Mouse (Mus musculus): ENCODE measurements around the gene Tnfrsf25.

The Tnfrsf25 gene

GRCm38 (mm10) chr4:152092751-152093293 is 22.9 kb upstream of the Tnfrsf25 start:
- CTCF ChIA-PET, result no interaction called here

GRCm38 (mm10) chr4:152094233-152094632 is 21.5 kb upstream of the Tnfrsf25 start:
- CTCF ChIA-PET, result no interaction called here

- CTCF ChIA-PET, result interaction anchor here (0.7 to 1.2 kb wide), 2 partner anchors 115 to 443 kb away, joined by 4 to 6 read pairs; no protein-coding TSS in a partner anchor
Measured at GRCm38 (mm10) chr4:152095937-152096910, 19.5 kb upstream of the Tnfrsf25 start.

GRCm38 (mm10) chr4:152096927-152097326 is 18.8 kb upstream of the Tnfrsf25 start:
- CTCF ChIA-PET, result interaction anchor here (0.7 kb wide), 1 partner anchor 443 kb away, joined by 6 read pairs; no protein-coding TSS in a partner anchor

GRCm38 (mm10) chr4:152097911-152098799 is 17.6 kb upstream of the Tnfrsf25 start:
- CTCF ChIA-PET, result interaction anchor here (0.6 to 0.9 kb wide), 2 partner anchors 105 to 152 kb away, joined by 3 to 4 read pairs; no protein-coding TSS in a partner anchor

GRCm38 (mm10) chr4:152100541-152100940 is 15.2 kb upstream of the Tnfrsf25 start:
- CTCF ChIA-PET, result no interaction called here

- CTCF ChIA-PET, result interaction anchor here (1.5 kb wide), 1 partner anchor 19 kb away, joined by 5 read pairs; no protein-coding TSS in a partner anchor
Measured at GRCm38 (mm10) chr4:152101081-152101653, 14.6 kb upstream of the Tnfrsf25 start.

- CTCF ChIA-PET, result interaction anchor here (0.5 to 1.5 kb wide), 2 partner anchors 16 to 19 kb away, joined by 5 to 7 read pairs; no protein-coding TSS in a partner anchor
Measured at GRCm38 (mm10) chr4:152101921-152102320, 13.8 kb upstream of the Tnfrsf25 start.

GRCm38 (mm10) chr4:152103025-152103424 is 12.7 kb upstream of the Tnfrsf25 start:
- CTCF ChIA-PET, result no interaction called here

- CTCF ChIA-PET, result interaction anchor here (0.5 kb wide), 1 partner anchor 240 kb away, joined by 3 read pairs; no protein-coding TSS in a partner anchor
Measured at GRCm38 (mm10) chr4:152106746-152107145, 9.0 kb upstream of the Tnfrsf25 start.

- CTCF ChIA-PET, result no interaction called here
Measured at GRCm38 (mm10) chr4:152107493-152107892, 8.2 kb upstream of the Tnfrsf25 start.

- CTCF ChIA-PET, result no interaction called here
Measured at GRCm38 (mm10) chr4:152107971-152108509, 7.7 kb upstream of the Tnfrsf25 start.

- CTCF ChIA-PET, result no interaction called here
Measured at GRCm38 (mm10) chr4:152108673-152109072, 7.1 kb upstream of the Tnfrsf25 start.

- CTCF ChIA-PET, result no interaction called here
Measured at GRCm38 (mm10) chr4:152109509-152109908, 6.2 kb upstream of the Tnfrsf25 start.

- CTCF ChIA-PET, result no interaction called here
Measured at GRCm38 (mm10) chr4:152110689-152111088, 5.0 kb upstream of the Tnfrsf25 start.

GRCm38 (mm10) chr4:152112329-152112728 is 3.4 kb upstream of the Tnfrsf25 start:
- CTCF ChIA-PET, result no interaction called here

- CTCF ChIA-PET, result no interaction called here
Measured at GRCm38 (mm10) chr4:152114080-152114479, 1.7 kb upstream of the Tnfrsf25 start.

- CTCF ChIA-PET, result no interaction called here
Measured at GRCm38 (mm10) chr4:152117538-152117937, 1.8 kb downstream of the Tnfrsf25 start.

GRCm38 (mm10) chr4:152119396-152120292 is 3.9 kb downstream of the Tnfrsf25 start:
- CTCF ChIA-PET, result interaction anchor here (1.2 kb wide), 1 partner anchor 18 kb away, joined by 5 read pairs; no protein-coding TSS in a partner anchor

All from spleen, embryonic (tissue).